Mouse (Mus musculus) bone marrow macrophage, adult 2 months (primary cell): ENCODE results near the gene Nup210l. TPM values are rescaled to one million over a fixed set of nuclear protein-coding genes. Genes with fewer than 3 reads are reported as not detected.

Experiments
- H3K27ac ChIP-seq: 2 replicates; pipeline ENCODE4 v1.5.1; 2012; ENCODE audit warnings: low read depth, low read length; ENCODE audit not compliant: insufficient read depth
- H3K4me1 ChIP-seq: 2 replicates; pipeline ENCODE4 v1.6.1; 2012; ENCODE audit warnings: low read length; ENCODE audit not compliant: control insufficient read depth, insufficient read depth
- H3K4me3 ChIP-seq: 2 replicates; pipeline ENCODE4 v1.5.1; 2012; ENCODE audit warnings: mild to moderate bottlenecking, low read length, moderate library complexity; ENCODE audit not compliant: insufficient read depth
- CTCF ChIP-seq: IDR thresholded peaks from 2 replicates; pipeline ENCODE4 v1.5.1; 2012; ENCODE audit warnings: low read depth, mild to moderate bottlenecking, low read length, moderate library complexity
- POLR2A ChIP-seq: IDR thresholded peaks from 2 replicates; pipeline ENCODE4 v1.6.1; 2012; ENCODE audit warnings: mild to moderate bottlenecking, low read depth, low read length, borderline replicate concordance
- polyA plus RNA-seq: library from polyadenylated mRNA; stranded (reverse); fragments of >200 nt; gene quantifications from 2 replicates; pipeline ENCODE4 v1.2.4, GENCODE M21; 2012; ENCODE audit not compliant: missing spikeins, insufficient read depth, insufficient read length

Gene Nup210l
- polyA plus RNA-seq, 1 experiment, result 0.28 TPM

- no peak overlapping the region for H3K27ac ChIP-seq
- peaks cover 13% of the 10 kb centered on the region for H3K4me1 ChIP-seq
- no peak for TF ChIP-seq POLR2A
- no peak for TF ChIP-seq CTCF
- no peak overlapping the region for H3K4me3 ChIP-seq
Measured at GRCm38 (mm10) chr3:90090892-90091291, 13.0 kb upstream of the Nup210l start.

- Histone ChIP-seq H3K4me1 (no peaks in the 10 kb centered on the region), H3K4me3 (no peak overlapping the region), H3K27ac (no peak overlapping the region)
- TF ChIP-seq CTCF, result no peak
- TF ChIP-seq POLR2A, result no peak
Measured at GRCm38 (mm10) chr3:90094453-90094852, 9.5 kb upstream of the Nup210l start.

GRCm38 (mm10) chr3:90097928-90098327 is 6.0 kb upstream of the Nup210l start:
- no peak overlapping the region for H3K27ac ChIP-seq
- no peak overlapping the region for H3K4me3 ChIP-seq
- no peaks in the 10 kb centered on the region for H3K4me1 ChIP-seq
- TF ChIP-seq CTCF, result no peak
- no peak for TF ChIP-seq POLR2A

GRCm38 (mm10) chr3:90101010-90101409 is 2.9 kb upstream of the Nup210l start:
- no peak overlapping the region for H3K4me3 ChIP-seq
- no peak overlapping the region for H3K27ac ChIP-seq
- TF ChIP-seq CTCF, result no peak
- TF ChIP-seq POLR2A, result no peak
- H3K4me1 ChIP-seq, result no peaks in the 10 kb centered on the region

- TF ChIP-seq CTCF, result no peak
- no peak for TF ChIP-seq POLR2A
- Histone ChIP-seq H3K4me1 (no peaks in the 10 kb centered on the region), H3K4me3 (no peak overlapping the region), H3K27ac (no peak overlapping the region)
Measured at GRCm38 (mm10) chr3:90101673-90102072, 2.3 kb upstream of the Nup210l start.

GRCm38 (mm10) chr3:90102239-90102638 is 1.7 kb upstream of the Nup210l start:
- H3K4me3 ChIP-seq, result no peak overlapping the region
- no peak overlapping the region for H3K27ac ChIP-seq
- TF ChIP-seq POLR2A (no peak), CTCF (no peak)
- H3K4me1 ChIP-seq, result no peaks in the 10 kb centered on the region

GRCm38 (mm10) chr3:90103176-90103575 is 756 bp upstream of the Nup210l start:
- H3K4me3 ChIP-seq, result no peak overlapping the region
- no peaks in the 10 kb centered on the region for H3K4me1 ChIP-seq
- TF ChIP-seq POLR2A (no peak), CTCF (no peak)
- no peak overlapping the region for H3K27ac ChIP-seq

GRCm38 (mm10) chr3:90111706-90112105 is 7.8 kb downstream of the Nup210l start:
- H3K27ac ChIP-seq, result no peak overlapping the region
- TF ChIP-seq CTCF, result no peak
- TF ChIP-seq POLR2A, result no peak

GRCm38 (mm10) chr3:90114342-90114741 is 10.4 kb downstream of the Nup210l start:
- TF ChIP-seq POLR2A (no peak), CTCF (no peak)
- H3K4me1 ChIP-seq, result peaks cover 5% of the 10 kb centered on the region
- H3K27ac ChIP-seq, result no peak overlapping the region
- H3K4me3 ChIP-seq, result no peak overlapping the region

More at GRCm38 (mm10) chr3:90111706-90112105, 7.8 kb downstream of the Nup210l start:
- Histone ChIP-seq H3K4me3 (no peak overlapping the region), H3K4me1 (peaks cover 2% of the 10 kb centered on the region)

- no peak for TF ChIP-seq CTCF
- Histone ChIP-seq H3K4me1 (peaks cover 5% of the 10 kb centered on the region), H3K27ac (no peak overlapping the region), H3K4me3 (no peak overlapping the region)
Measured at GRCm38 (mm10) chr3:90115526-90115925, 11.6 kb downstream of the Nup210l start.
